Mouse (Mus musculus) midbrain, embryonic 11.5 days (tissue): ENCODE results near the gene Pigt. TPM values are rescaled to one million over a fixed set of nuclear protein-coding genes. Genes with fewer than 3 reads are reported as not detected.

Experiments
- ATAC-seq: fragments of 200-750 bp; cut with Nextera tagmentation; 2 replicates; pipeline ENCODE4 v1.8.0; 2017; ENCODE audit warnings: moderate TSS enrichment, moderate library complexity; ENCODE audit not compliant: low FRiP score
- DNase-seq: peaks from one replicate; pipeline ENCODE4 v3.0.0; 2015; ENCODE audit warnings: low spot score; ENCODE audit errors: missing footprints
- H3K27ac ChIP-seq: fragments of 300-500 bp; sonication (generic); 2 replicates; pipeline ENCODE4 v1.5.1; 2014; ENCODE audit warnings: low read depth, low read length
- H3K27me3 ChIP-seq: fragments of 300-500 bp; sonication (generic); 2 replicates; pipeline ENCODE4 v1.6.1; 2014; ENCODE audit warnings: mild to moderate bottlenecking, low read length, moderate library complexity, mixed read lengths; ENCODE audit not compliant: control insufficient read depth, insufficient read depth
- H3K36me3 ChIP-seq: fragments of 300-500 bp; sonication (generic); 2 replicates; pipeline ENCODE4 v1.6.1; 2014; ENCODE audit warnings: mild to moderate bottlenecking, low read length, moderate library complexity, mixed read lengths; ENCODE audit not compliant: control insufficient read depth, insufficient read depth
- H3K4me1 ChIP-seq: fragments of 300-500 bp; sonication (generic); 2 replicates; pipeline ENCODE4 v1.6.1; 2014; ENCODE audit warnings: low read length; ENCODE audit not compliant: control insufficient read depth, insufficient read depth
- H3K4me2 ChIP-seq: fragments of 300-500 bp; sonication (generic); 2 replicates; pipeline ENCODE4 v1.6.1; 2014; ENCODE audit warnings: mild to moderate bottlenecking, moderate library complexity
- H3K4me3 ChIP-seq: fragments of 300-500 bp; sonication (generic); 2 replicates; pipeline ENCODE4 v1.5.1; 2014; ENCODE audit warnings: low read depth, low read length
- H3K9ac ChIP-seq: fragments of 300-500 bp; sonication (generic); 2 replicates; pipeline ENCODE4 v1.6.1; 2014; ENCODE audit warnings: low read length
- H3K9me3 ChIP-seq: fragments of 300-500 bp; sonication (generic); 2 replicates; pipeline ENCODE4 v1.6.1; 2016; ENCODE audit warnings: low read length; ENCODE audit not compliant: control insufficient read depth
- WGBS: fragments of 180-500 bp; shearing (Covaris S2); extraction: QIAGEN DNeasy Blood & Tissue Kit; methylation state at CpG from one replicate; pipeline ENCODE4 v1.1.7; 2014; 5-methylcytosine and 5-hydroxymethylcytosine counted together
- polyA plus RNA-seq: library from polyadenylated mRNA; unstranded; fragments of >200 nt; fragmentation: Nextera tagmentation; extraction: Ambion mirVana; gene quantifications from 2 replicates; pipeline ENCODE4 v1.2.1, GENCODE M21; 2014

Pigt gene
- polyA plus RNA-seq, 1 experiment from 2014 or later, result 51.9 TPM

- Histone ChIP-seq H3K9ac (no peak overlapping the region), H3K4me2 (no peak overlapping the region), H3K27me3 (no peaks in the 10 kb centered on the region), H3K4me1 (peaks cover 5% of the 10 kb centered on the region; the same call in 1 of the 2 replicates), H3K27ac (no peak overlapping the region), H3K4me3 (no peak overlapping the region), H3K36me3 (peaks cover 16% of the 10 kb centered on the region; the same call in 1 of the 2 replicates), H3K9me3 (no peaks in the 10 kb centered on the region)
- DNase-seq (no peak), ATAC-seq (no peak)
- 65% methylated on average over 5 of the region's 5 CpGs for WGBS
Observed at GRCm38 (mm10) chr2:164499317-164499716, 2.0 kb downstream of the Pigt start.

- no peaks in the 10 kb centered on the region for H3K27me3 ChIP-seq
- 93% methylated on average over 7 of the region's 7 CpGs for WGBS
- ATAC-seq (no peak), DNase-seq (no peak)
- no peak overlapping the region for H3K4me2 ChIP-seq
- no peaks in the 10 kb centered on the region for H3K9me3 ChIP-seq
- no peak overlapping the region for H3K9ac ChIP-seq
- peaks cover 23% of the 10 kb centered on the region for H3K36me3 ChIP-seq
- H3K4me1 ChIP-seq, result peaks cover 5% of the 10 kb centered on the region; the same call in 1 of the 2 replicates
- no peak overlapping the region for H3K27ac ChIP-seq
- no peak overlapping the region for H3K4me3 ChIP-seq
Observed at GRCm38 (mm10) chr2:164500511-164500910, 3.2 kb downstream of the Pigt start.

DNA sequence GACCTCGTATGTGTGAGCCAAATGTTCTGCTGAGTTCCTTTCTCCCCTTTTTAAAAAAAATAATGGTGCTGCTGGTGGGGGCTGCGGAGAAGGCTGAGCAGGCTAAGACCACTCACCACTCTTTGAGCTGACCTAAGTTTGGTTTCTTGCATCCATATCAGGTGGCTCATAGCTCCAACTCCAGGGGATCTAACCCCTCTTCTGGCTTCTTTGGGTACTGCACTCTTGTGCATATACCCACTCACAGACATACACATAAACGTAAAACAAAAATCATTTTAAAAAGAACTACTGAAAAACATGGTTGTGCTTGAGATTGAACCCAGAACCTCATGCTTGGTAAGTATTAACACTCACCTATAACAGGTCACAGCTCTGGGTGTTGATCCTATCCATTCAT is 7.6 kb downstream of the Pigt start:
- ATAC-seq, result no peak
- H3K36me3 ChIP-seq, result peaks cover 24% of the 10 kb centered on the region
- 98% methylated on average over 3 of the region's 3 CpGs for WGBS
- H3K27me3 ChIP-seq, result no peaks in the 10 kb centered on the region
- H3K4me2 ChIP-seq, result no peak overlapping the region
- no peak overlapping the region for H3K9ac ChIP-seq
- H3K4me1 ChIP-seq, result no peaks in the 10 kb centered on the region
- H3K4me3 ChIP-seq, result no peak overlapping the region
- no peak overlapping the region for H3K27ac ChIP-seq
- DNase-seq, result no peak
- no peaks in the 10 kb centered on the region for H3K9me3 ChIP-seq

- no peak for ATAC-seq
- Histone ChIP-seq H3K4me3 (no peak overlapping the region), H3K4me1 (no peaks in the 10 kb centered on the region), H3K9ac (no peak overlapping the region), H3K36me3 (peaks cover 24% of the 10 kb centered on the region), H3K9me3 (no peaks in the 10 kb centered on the region), H3K27ac (no peak overlapping the region), H3K27me3 (no peaks in the 10 kb centered on the region), H3K4me2 (no peak overlapping the region)
- 96% methylated on average over 4 of the region's 4 CpGs for WGBS
- no peak for DNase-seq
Observed at GRCm38 (mm10) chr2:164505619-164506347, 8.5 kb downstream of the Pigt start.

DNA sequence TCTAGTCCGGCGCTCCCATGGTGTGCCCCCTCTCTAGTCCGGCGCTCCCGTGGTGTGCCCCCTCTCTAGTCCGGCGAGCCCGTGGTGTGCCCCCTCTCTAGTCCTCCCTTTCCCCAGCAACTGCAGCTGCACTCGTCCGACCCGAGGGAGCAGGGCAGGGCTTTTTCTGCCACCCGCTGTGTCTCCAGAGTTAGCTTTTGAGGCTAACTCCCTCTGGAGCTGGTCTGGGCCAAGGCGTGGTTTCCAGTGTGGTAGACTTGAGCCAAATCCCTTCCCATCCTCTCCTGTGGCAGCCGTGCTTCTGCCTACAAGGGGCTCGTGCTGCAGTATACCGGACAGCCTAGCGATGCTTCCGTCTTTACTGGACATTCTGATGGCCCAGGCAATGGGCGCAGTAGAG is 10.5 kb downstream of the Pigt start:
- 84% methylated on average over 19 of the region's 19 CpGs for WGBS
- Histone ChIP-seq H3K9ac (no peak overlapping the region), H3K4me2 (no peak overlapping the region), H3K36me3 (peaks cover 18% of the 10 kb centered on the region), H3K27me3 (no peaks in the 10 kb centered on the region), H3K9me3 (no peaks in the 10 kb centered on the region), H3K4me1 (no peaks in the 10 kb centered on the region), H3K4me3 (no peak overlapping the region), H3K27ac (no peak overlapping the region)
- DNase-seq, result no peak
- no peak for ATAC-seq

DNA sequence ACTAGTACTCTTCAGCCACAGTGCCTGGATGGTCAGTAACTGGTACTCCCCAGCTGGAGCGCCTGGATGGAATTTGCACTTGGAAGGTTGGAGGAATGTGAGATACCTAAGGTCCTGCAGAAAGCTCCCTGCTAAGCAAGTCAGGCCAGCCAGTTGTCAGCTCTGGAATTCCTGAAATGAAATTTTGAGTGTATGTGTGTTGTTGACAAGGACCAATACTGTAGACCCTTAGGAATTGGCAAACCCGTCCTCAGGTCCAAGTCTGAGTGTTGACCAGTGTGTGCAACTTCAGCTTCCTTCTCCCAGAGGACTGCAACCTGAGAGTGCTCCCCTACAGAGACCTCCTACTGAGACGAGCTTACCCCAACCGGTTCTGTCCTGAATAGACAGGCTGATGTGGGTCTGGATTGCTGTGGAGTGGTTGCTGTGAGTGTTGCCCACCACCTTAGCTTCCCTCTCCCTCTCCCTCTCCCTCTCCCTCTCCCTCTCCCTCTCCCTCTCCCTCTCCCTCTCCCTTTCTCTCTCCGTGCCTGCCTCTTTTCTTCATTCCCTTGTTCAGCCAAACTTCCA is 13.4 kb downstream of the Pigt start:
- ATAC-seq (no peak), DNase-seq (no peak)
- Histone ChIP-seq H3K4me2 (no peak overlapping the region), H3K27ac (no peak overlapping the region), H3K4me1 (no peaks in the 10 kb centered on the region), H3K9ac (no peak overlapping the region), H3K27me3 (no peaks in the 10 kb centered on the region), H3K9me3 (no peaks in the 10 kb centered on the region), H3K36me3 (peaks cover 2% of the 10 kb centered on the region; the same call in 1 of the 2 replicates), H3K4me3 (no peak overlapping the region)
- WGBS, result 54% methylated on average over 4 of the region's 5 CpGs

DNA sequence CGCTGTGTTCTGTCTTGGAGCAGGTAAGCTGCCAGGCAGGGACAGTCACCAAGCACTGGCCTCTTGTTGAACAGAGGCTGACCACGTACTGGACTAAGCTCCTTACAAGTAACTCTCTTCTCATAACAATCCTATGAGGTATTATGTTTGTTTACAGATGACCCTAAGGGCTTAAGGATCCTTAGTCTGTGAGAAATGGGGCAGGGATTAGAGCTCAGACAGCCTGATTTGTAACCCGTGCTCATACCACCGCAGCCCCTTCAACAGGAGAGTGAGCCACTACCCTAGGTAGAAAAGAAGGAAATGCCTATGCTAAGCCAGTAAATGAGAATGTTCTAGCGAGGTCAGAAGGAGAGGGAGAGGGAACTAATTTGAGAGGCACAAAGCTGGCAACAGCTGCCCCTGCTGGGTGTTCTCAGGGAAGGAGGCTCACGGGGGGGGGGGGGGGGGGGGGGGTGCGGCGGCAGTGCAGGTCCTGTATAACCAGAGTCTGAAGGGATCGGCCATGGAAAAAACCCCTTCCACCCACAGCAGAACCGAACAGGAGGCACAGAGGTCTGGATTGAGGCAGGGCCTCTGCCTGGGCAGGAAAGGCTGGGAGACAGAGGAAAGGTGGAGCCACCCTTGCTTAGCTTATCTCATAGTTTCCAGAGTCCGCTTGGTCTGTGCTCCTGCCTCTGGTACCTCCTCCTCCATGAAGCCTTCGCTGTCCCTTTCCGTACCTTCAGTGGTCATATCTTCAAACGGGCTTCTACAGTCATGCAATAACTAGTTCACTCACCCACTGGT is 15.0 kb downstream of the Pigt start:
- Histone ChIP-seq H3K27ac (no peak overlapping the region), H3K4me2 (no peak overlapping the region), H3K9ac (no peak overlapping the region), H3K4me1 (no peaks in the 10 kb centered on the region), H3K27me3 (no peaks in the 10 kb centered on the region), H3K36me3 (no peaks in the 10 kb centered on the region; the same call in 1 of the 2 replicates), H3K4me3 (no peak overlapping the region), H3K9me3 (no peaks in the 10 kb centered on the region)
- no peak for DNase-seq
- no peak for ATAC-seq
- 58% methylated on average over 13 of the region's 14 CpGs for WGBS

DNA sequence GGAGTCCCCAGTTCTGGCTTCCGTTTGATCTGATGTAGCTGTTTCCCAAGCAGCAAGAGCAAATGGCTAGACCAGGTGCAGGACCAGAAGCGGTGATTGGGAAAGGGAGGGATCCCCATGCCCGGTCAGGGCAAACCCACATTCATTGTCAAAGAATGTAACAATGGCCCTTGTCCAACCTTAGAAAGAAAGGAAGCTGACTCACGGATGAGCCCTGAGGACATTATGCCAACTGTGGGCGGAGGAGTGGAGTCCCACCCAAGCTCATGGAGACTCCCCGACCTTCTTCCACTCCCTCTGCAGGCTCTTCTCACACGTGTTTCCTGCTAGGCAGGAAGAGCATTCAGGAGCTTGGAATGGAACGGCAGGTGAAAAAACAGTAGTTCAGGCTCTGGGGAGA is 16.1 kb downstream of the Pigt start:
- H3K9ac ChIP-seq, result no peak overlapping the region
- WGBS, result 81% methylated on average over 8 of the region's 8 CpGs
- no peaks in the 10 kb centered on the region for H3K4me1 ChIP-seq
- H3K36me3 ChIP-seq, result no peaks in the 10 kb centered on the region; the same call in 1 of the 2 replicates
- no peak overlapping the region for H3K4me3 ChIP-seq
- H3K27ac ChIP-seq, result no peak overlapping the region
- no peak for ATAC-seq
- no peak for DNase-seq
- H3K27me3 ChIP-seq, result no peaks in the 10 kb centered on the region
- no peaks in the 10 kb centered on the region for H3K9me3 ChIP-seq
- no peak overlapping the region for H3K4me2 ChIP-seq

DNA sequence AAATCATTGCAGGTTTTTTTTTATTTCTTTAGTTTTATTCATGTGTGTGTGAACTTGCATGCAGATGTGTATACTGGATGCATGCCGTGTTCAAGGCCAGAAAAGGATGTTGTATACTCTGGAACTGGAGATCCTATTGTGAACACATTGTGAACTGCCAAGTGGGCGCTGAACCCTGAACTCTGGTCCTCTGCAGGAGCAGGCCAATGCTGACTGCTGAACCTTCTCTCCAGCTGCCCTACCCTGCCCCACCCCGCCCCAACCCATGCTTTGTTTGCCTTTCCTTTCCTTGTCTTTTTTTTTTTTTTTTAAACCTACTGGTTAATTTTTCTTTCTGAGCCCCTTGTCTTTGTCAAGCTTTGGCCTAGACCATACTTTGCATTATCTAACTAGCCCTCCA is 17.6 kb downstream of the Pigt start:
- Histone ChIP-seq H3K27ac (no peak overlapping the region), H3K4me1 (no peaks in the 10 kb centered on the region), H3K9me3 (no peaks in the 10 kb centered on the region), H3K36me3 (no peaks in the 10 kb centered on the region), H3K9ac (no peak overlapping the region), H3K27me3 (no peaks in the 10 kb centered on the region), H3K4me2 (no peak overlapping the region), H3K4me3 (no peak overlapping the region)
- DNase-seq (no peak), ATAC-seq (no peak)
- WGBS, result 81% methylated on average over 3 of the region's 3 CpGs
